Mouse (Mus musculus) hindbrain, embryonic 11.5 days (tissue): ENCODE results near the gene Clk4. TPM values are rescaled to one million over a fixed set of nuclear protein-coding genes. Genes with fewer than 3 reads are reported as not detected.
A peak's percentile ranks its signal among the peaks of the same experiment; 100 is the strongest.

ENCODE experiments used
- ATAC-seq: fragments of 200-750 bp; cut with Nextera tagmentation; 2 replicates; pipeline ENCODE4 v1.8.0; 2017; ENCODE audit warnings: mild to moderate bottlenecking, moderate TSS enrichment, moderate library complexity; ENCODE audit not compliant: low FRiP score
- DNase-seq: peaks from one replicate; pipeline ENCODE4 v3.0.0-alpha.2; 2015; ENCODE audit warnings: low spot score
- H3K27ac ChIP-seq: fragments of 300-500 bp; sonication (generic); 2 replicates; pipeline ENCODE4 v1.5.1; 2014; ENCODE audit warnings: mild to moderate bottlenecking, low read depth, low read length
- H3K27me3 ChIP-seq: fragments of 300-500 bp; sonication (generic); 2 replicates; pipeline ENCODE4 v1.6.1; 2014; ENCODE audit warnings: mild to moderate bottlenecking, low read length, moderate library complexity, mixed read lengths; ENCODE audit not compliant: control insufficient read depth, insufficient read depth
- H3K36me3 ChIP-seq: fragments of 300-500 bp; sonication (generic); 2 replicates; pipeline ENCODE4 v1.6.1; 2014; ENCODE audit warnings: mild to moderate bottlenecking, low read length, moderate library complexity, mixed read lengths; ENCODE audit not compliant: control insufficient read depth, insufficient read depth
- H3K4me1 ChIP-seq: fragments of 300-500 bp; sonication (generic); replicated peaks from 2 replicates; pipeline ENCODE4 v1.6.1; 2014; ENCODE audit warnings: low read length, mixed read lengths; ENCODE audit not compliant: control insufficient read depth, insufficient read depth
- H3K4me2 ChIP-seq: fragments of 300-500 bp; sonication (generic); replicated peaks from 2 replicates; pipeline ENCODE4 v1.6.1; 2014; ENCODE audit warnings: mild to moderate bottlenecking, low read depth, low read length
- H3K4me3 ChIP-seq: fragments of 300-500 bp; sonication (generic); 2 replicates; pipeline ENCODE4 v1.5.1; 2014; ENCODE audit warnings: low read depth, low read length
- H3K9ac ChIP-seq: fragments of 300-500 bp; sonication (generic); 2 replicates; pipeline ENCODE4 v1.6.1; 2014; ENCODE audit warnings: low read depth, low read length
- H3K9me3 ChIP-seq: fragments of 300-500 bp; sonication (generic); 2 replicates; pipeline ENCODE4 v1.6.1; 2016; ENCODE audit warnings: low read length; ENCODE audit not compliant: control insufficient read depth
- WGBS: fragments of 180-500 bp; shearing (Covaris S2); extraction: QIAGEN DNeasy Blood & Tissue Kit; methylation state at CpG from one replicate; pipeline ENCODE4 v1.1.7; 2014; 5-methylcytosine and 5-hydroxymethylcytosine counted together
- polyA plus RNA-seq: library from polyadenylated mRNA; unstranded; fragments of >200 nt; fragmentation: Nextera tagmentation; extraction: Ambion mirVana; gene quantifications from 2 replicates; pipeline ENCODE4 v1.2.1, GENCODE M21; 2014

Gene Clk4
- 141 and 148 TPM in 2 replicates for polyA plus RNA-seq

GRCm38 (mm10) chr11:51261680-51262219 is at the start of gene Clk4:
Clk4 (plus strand) TSS chr11:51261730.
- Histone ChIP-seq H3K4me2 (peak within 1 kb of the TSS; percentile 83), H3K9ac (peak within 1 kb of the TSS; percentile 74), H3K4me1 (peaks cover 2% of the 10 kb centered on the region; the same call in 1 of the 2 replicates), H3K4me3 (peak within 1 kb of the TSS; percentile 94), H3K9me3 (no peaks in the 10 kb centered on the region), H3K27me3 (no peaks in the 10 kb centered on the region), H3K27ac (peak within 1 kb of the TSS; percentile 91; the same call in 1 of the 2 replicates), H3K36me3 (no peaks in the 10 kb centered on the region)
- DNase-seq (no peak), ATAC-seq (no peak)
- WGBS, result 78% methylated on average over 3 of the region's 3 CpGs

GRCm38 (mm10) chr11:51214021-51214420 is 47.5 kb upstream of the Clk4 start:
- Histone ChIP-seq H3K27me3 (no peaks in the 10 kb centered on the region), H3K27ac (no peak overlapping the region), H3K4me3 (no peak overlapping the region), H3K9ac (no peak overlapping the region), H3K4me1 (no peaks in the 10 kb centered on the region), H3K36me3 (no peaks in the 10 kb centered on the region), H3K9me3 (no peaks in the 10 kb centered on the region), H3K4me2 (no peak overlapping the region)
- WGBS, result 86% methylated on average over 7 of the region's 7 CpGs
- DNase-seq (no peak), ATAC-seq (no peak)

DNA sequence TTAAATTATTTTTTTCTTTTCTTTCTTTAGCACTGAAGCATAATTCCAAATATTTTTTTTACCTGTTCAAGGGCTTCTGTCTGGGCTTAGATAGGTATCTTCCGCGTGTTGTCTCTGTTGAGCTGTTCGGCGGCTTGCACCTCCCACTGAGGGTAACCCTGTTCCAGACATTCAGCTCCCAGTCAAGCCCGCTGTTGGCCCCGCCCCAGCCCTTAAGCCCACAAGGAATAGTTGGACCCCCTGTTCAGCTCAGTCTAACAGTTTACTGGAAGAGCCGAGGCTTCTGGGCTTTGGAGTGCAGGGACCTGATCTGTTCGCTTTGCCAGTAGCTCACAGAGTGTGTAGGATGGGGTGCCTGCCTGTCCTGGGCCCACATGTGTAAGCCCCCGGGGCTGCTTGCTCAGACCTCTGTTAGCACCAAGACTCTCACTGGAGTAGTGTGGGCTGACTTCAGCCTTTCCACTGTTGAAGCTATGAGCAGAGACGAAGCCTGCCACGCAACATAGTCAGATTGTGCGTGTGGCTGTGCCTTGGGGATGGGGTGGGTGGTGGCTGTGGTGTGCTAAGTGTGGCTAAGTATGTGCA is 42.0 kb upstream of the Clk4 start:
- no peak overlapping the region for H3K9ac ChIP-seq
- DNase-seq (no peak), ATAC-seq (no peak)
- no peaks in the 10 kb centered on the region for H3K4me1 ChIP-seq
- WGBS, result 83% methylated on average over 12 of the region's 12 CpGs
- H3K4me2 ChIP-seq, result no peak overlapping the region
- no peak overlapping the region for H3K27ac ChIP-seq
- no peaks in the 10 kb centered on the region for H3K9me3 ChIP-seq
- H3K27me3 ChIP-seq, result no peaks in the 10 kb centered on the region
- H3K36me3 ChIP-seq, result no peaks in the 10 kb centered on the region
- H3K4me3 ChIP-seq, result no peak overlapping the region

DNA sequence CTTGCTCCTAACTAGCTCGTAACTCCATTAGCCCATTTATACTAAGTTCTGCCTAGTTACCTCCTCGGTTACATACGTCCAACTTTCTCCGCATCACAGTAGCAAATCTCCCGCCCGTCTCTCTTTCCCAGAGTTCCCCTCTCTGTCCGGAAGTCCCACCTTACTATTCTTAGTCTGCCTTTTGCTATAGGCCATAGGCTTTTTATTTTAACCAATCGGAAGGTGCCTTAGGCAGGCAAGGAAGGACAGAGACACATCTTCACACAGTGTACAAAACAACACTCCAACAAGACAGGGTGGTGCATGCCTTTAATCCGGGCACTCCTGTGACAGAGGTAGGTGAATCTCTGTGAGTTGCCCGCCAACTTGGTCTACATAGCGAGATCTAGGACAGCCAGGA is 41.2 kb upstream of the Clk4 start, which contains the start of gene Gm12569:
Gm12569 (plus strand) TSS at position 166 of the 400 bp plus-strand sequence.
- DNase-seq, result no peak
- 93% methylated on average over 11 of the region's 11 CpGs for WGBS
- Histone ChIP-seq H3K36me3 (no peaks in the 10 kb centered on the region), H3K9ac (no peak within 1 kb of the TSS), H3K4me1 (no peaks in the 10 kb centered on the region), H3K27me3 (no peaks in the 10 kb centered on the region), H3K4me2 (no peak within 1 kb of the TSS), H3K27ac (no peak within 1 kb of the TSS), H3K9me3 (no peaks in the 10 kb centered on the region), H3K4me3 (no peak within 1 kb of the TSS)
- no peak for ATAC-seq

GRCm38 (mm10) chr11:51227104-51227503 is 34.4 kb upstream of the Clk4 start:
- no peak overlapping the region for H3K27ac ChIP-seq
- H3K4me3 ChIP-seq, result no peak overlapping the region
- no peak for DNase-seq
- H3K9me3 ChIP-seq, result no peaks in the 10 kb centered on the region
- no peak overlapping the region for H3K9ac ChIP-seq
- H3K4me2 ChIP-seq, result no peak overlapping the region
- WGBS, result 86% methylated on average over 4 of the region's 4 CpGs
- ATAC-seq, result no peak
- no peaks in the 10 kb centered on the region for H3K4me1 ChIP-seq
- no peaks in the 10 kb centered on the region for H3K36me3 ChIP-seq
- no peaks in the 10 kb centered on the region for H3K27me3 ChIP-seq

GRCm38 (mm10) chr11:51234626-51235025 is 26.9 kb upstream of the Clk4 start:
- 86% methylated on average over 9 of the region's 9 CpGs for WGBS
- H3K4me1 ChIP-seq, result no peaks in the 10 kb centered on the region
- no peak overlapping the region for H3K9ac ChIP-seq
- H3K4me3 ChIP-seq, result no peak overlapping the region
- ATAC-seq, result no peak
- no peaks in the 10 kb centered on the region for H3K27me3 ChIP-seq
- H3K9me3 ChIP-seq, result no peaks in the 10 kb centered on the region
- DNase-seq, result no peak
- H3K36me3 ChIP-seq, result no peaks in the 10 kb centered on the region
- no peak overlapping the region for H3K4me2 ChIP-seq
- H3K27ac ChIP-seq, result no peak overlapping the region

- no peaks in the 10 kb centered on the region for H3K4me1 ChIP-seq
- no peak for DNase-seq
- H3K36me3 ChIP-seq, result no peaks in the 10 kb centered on the region
- H3K27ac ChIP-seq, result no peak overlapping the region
- H3K9me3 ChIP-seq, result no peaks in the 10 kb centered on the region
- ATAC-seq, result no peak
- no peak overlapping the region for H3K4me2 ChIP-seq
- no peaks in the 10 kb centered on the region for H3K27me3 ChIP-seq
- no peak overlapping the region for H3K9ac ChIP-seq
- 88% methylated on average over 2 of the region's 2 CpGs for WGBS
- H3K4me3 ChIP-seq, result no peak overlapping the region
These were observed 18.6 kb upstream of the Clk4 start for GRCm38 (mm10) chr11:51242897-51243296.

GRCm38 (mm10) chr11:51257006-51257405 is 4.5 kb upstream of the Clk4 start:
- Histone ChIP-seq H3K4me3 (no peak overlapping the region), H3K9ac (no peak overlapping the region), H3K36me3 (no peaks in the 10 kb centered on the region), H3K9me3 (no peaks in the 10 kb centered on the region), H3K4me1 (no peaks in the 10 kb centered on the region), H3K4me2 (no peak overlapping the region), H3K27ac (no peak overlapping the region), H3K27me3 (no peaks in the 10 kb centered on the region)
- ATAC-seq (no peak), DNase-seq (no peak)
- WGBS, result 83% methylated on average over 4 of the region's 4 CpGs
